Mouse (Mus musculus) thymus, adult 2 months (tissue): ENCODE measurements around the gene Gprin1.

ENCODE experiments used
- CTCF ChIP-seq: fragments of 200-500 bp; IDR thresholded peaks from 2 replicates; pipeline ENCODE4 v1.5.1; 2012; ENCODE audit warnings: mild to moderate bottlenecking, control low read depth, low read length, moderate library complexity, borderline replicate concordance; ENCODE audit not compliant: control insufficient read depth, poor library complexity, insufficient read depth; ENCODE audit errors: extremely low read depth
- POLR2A ChIP-seq: fragments of 200-500 bp; IDR thresholded peaks from 2 replicates; pipeline ENCODE4 v1.6.1; 2012; ENCODE audit warnings: mild to moderate bottlenecking, low read length, control low read depth, moderate library complexity; ENCODE audit not compliant: control insufficient read depth, poor library complexity, insufficient read depth; ENCODE audit errors: extremely low read depth

DNA sequence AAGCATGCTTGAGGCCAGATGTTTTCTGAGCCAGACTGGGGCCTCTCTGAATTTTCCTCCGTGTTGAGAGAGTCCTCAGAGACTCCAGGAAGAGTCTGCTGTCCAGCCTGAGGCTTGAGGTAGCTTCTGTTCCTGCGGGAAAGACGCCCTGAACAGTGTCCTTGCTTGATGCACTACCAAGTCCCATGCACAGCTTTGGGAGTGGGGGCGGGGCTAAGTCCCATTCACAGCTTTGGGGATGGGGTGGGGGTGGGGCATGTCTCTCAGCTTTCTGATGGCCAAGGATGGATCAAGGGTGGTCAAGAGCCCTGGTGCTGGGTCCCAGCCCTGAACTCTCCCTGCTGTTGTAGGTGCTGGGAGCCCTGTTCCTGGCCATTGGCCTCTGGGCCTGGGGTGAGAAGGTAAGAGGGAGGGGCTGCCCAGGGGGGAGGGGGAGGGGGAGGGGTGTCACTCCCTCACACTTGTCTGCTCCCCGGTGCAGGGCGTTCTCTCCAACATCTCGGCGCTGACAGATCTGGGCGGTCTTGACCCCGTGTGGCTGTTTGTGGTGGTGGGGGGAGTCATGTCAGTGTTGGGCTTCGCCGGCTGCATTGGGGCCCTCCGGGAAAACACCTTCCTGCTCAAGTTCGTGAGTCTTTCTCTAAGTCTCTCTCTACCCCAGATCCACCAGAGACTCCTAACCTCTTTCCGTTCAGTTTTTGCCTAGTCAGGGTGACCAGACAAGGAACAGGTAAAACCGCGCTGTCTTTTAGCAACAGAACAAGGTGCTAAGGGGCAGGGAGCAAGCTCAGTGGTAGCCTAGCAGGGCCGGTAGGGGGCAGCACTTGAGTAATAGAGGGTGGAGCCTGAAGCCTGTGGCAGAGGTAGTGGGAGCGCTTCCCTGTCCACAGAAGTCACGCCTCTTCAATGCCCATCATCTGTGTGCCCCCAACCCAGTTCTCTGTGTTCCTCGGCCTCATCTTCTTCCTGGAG is 42.9 kb upstream of the Gprin1 start:
- TF ChIP-seq CTCF (no peak), POLR2A (no peak)
